Mouse (Mus musculus): ENCODE data around the gene Pnmal1. TPM values are rescaled to one million over a fixed set of nuclear protein-coding genes. Genes with fewer than 3 reads are reported as not detected.

Pnmal1 gene
- polyA plus RNA-seq, 1 experiment: 60.2 TPM

DNA sequence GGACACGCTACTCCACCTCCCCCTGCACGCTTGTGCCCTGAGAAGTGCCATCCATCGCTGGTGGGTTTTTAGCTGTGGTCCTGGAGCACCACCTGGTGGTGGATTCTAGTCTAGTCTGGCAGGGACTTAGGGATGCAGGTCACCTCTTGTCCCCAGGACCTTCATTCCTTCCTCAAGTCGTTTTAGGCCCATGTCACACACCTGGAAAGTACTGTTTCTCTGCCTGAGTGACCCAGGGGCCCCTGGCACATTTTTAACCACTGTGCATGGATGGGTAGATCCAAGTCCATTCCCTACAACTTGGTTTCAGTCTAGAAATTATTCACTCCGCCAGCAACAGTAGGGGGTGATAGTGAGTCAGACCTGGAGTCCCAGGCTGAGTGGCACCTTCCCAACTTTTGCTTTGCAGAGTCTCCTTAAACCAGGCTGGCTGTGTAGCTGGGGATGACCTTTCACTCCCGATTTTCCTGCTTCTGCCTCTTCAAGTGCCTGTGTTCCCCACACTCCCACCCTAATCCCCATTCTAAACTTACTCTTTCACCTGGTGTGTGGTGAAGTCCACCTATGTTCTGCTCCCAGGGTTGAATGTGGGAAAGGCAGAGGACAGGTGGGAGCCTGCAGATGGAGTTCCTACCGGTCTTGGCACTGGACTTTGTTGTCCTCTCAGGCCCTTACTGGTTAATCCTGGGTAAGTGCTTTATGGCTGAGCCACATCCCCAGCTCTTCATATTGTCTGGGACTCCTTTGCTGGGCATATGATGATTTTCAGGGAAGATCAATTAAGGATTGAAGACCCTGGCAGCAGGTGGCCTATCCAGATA is 43.1 kb downstream of the Pnmal1 start:
- no peak for TF ChIP-seq POLR2A (IDR thresholded peaks at IDR 0.05; ENCODE audit: extremely low read depth, insufficient read depth, low read length)
- peak; percentile 95 for TF ChIP-seq CTCF (IDR thresholded peaks at IDR 0.05; ENCODE audit: extremely low read depth, insufficient read depth, low read length)
- no peak overlapping the region for H3K27ac ChIP-seq (ENCODE audit: insufficient read depth, low read length)
- H3K4me3 ChIP-seq (ENCODE audit: insufficient read depth, low read length): no peak overlapping the region
- no peaks in the 10 kb centered on the region for H3K4me1 ChIP-seq (ENCODE audit: control insufficient read depth, insufficient read depth, low read length)

DNA sequence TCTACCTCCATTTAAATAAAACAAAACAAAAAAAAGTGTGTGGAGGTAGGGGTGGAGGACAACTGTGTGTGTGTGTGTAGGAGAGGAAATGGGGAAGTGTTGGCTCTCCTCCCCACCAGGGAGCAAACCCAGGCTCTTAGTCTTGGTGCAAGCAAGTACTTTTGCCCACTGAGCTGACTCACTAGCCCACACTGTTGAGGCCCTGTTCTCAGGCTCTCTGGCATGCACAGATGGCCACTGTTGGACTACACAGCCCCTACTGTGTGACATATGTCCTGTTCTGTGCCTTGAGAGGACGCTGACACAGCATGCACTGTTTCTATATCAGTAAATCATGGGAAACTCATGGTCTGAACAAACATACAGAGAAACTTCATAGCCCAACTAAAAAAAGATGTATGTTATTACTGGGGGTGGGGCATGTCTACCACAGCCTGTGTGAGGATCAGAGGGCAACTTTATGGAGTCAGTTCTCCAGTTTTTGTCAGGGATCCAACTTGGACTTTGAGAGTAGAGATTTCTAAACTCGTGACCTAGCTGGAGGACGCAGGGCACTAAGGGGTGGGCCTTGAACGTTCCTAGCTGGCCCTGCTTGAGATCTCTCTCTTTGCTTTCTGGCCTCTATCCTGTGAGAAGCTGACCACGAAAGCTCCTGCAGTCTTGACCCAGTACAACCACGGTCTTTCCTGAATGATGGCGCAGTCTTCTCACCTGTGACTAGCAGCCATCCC is 43.9 kb downstream of the Pnmal1 start:
- Histone ChIP-seq H3K4me3 (ENCODE audit: insufficient read depth, low read length) (no peak overlapping the region), H3K27ac (ENCODE audit: insufficient read depth, low read length) (no peak overlapping the region), H3K4me1 (ENCODE audit: control insufficient read depth, insufficient read depth, low read length) (no peaks in the 10 kb centered on the region)
- TF ChIP-seq POLR2A (IDR thresholded peaks at IDR 0.05; ENCODE audit: extremely low read depth, insufficient read depth, low read length): no peak

DNA sequence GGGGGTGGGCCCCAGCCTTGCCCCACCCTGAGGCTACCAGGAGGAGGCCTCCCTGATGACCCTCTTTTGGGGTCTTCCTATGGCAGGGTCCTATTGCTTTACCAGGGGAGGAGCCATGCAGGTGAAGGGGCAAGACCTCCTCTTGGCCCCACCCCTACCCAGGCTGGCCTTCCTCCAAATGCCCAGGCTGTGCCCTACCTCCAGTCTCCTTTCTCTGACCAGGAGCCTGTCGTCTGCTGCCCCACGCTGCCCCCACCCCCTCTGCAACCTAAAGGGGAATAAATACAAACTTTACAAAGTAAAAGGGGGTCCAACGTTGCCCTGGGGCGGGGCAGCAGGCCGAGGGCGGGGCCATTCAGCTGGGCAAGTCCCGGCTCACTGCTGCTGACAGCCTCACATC is 45.2 kb downstream of the Pnmal1 start:
- TF ChIP-seq CTCF (IDR thresholded peaks at IDR 0.05; ENCODE audit: extremely low read depth, insufficient read depth, low read length) (no peak), POLR2A (IDR thresholded peaks at IDR 0.05; ENCODE audit: extremely low read depth, insufficient read depth, low read length) (no peak)
- Histone ChIP-seq H3K4me3 (ENCODE audit: insufficient read depth, low read length) (no peak overlapping the region), H3K27ac (ENCODE audit: insufficient read depth, low read length) (no peak overlapping the region), H3K4me1 (ENCODE audit: control insufficient read depth, insufficient read depth, low read length) (no peaks in the 10 kb centered on the region)

DNA sequence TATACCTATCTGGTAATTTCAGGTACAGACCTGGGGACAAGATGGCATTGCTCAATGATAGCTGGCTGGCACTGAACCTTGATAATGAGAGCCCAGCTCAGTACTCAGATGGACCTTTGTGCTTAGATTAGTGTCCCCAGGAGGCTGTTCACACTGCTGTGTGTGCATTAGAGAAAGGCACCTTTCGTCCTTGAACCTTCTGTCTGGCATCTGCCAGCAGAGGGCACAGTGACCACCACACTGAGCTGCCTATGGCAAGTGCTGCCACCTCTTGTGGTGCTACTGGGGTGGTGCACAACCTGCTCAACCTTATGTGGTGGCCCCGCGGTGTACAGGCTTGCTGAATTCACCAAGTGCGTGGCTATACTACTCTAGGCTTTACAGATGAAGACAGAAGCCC is 47.8 kb downstream of the Pnmal1 start:
- no peak overlapping the region for H3K27ac ChIP-seq (ENCODE audit: insufficient read depth, low read length)
- no peak overlapping the region for H3K4me3 ChIP-seq (ENCODE audit: insufficient read depth, low read length)
- 0 out of 2 replicates have a peak, but pooled peaks cover under 1% of the 10 kb centered on the region for H3K4me1 ChIP-seq (ENCODE audit: control insufficient read depth, insufficient read depth, low read length)
- TF ChIP-seq CTCF (IDR thresholded peaks at IDR 0.05; ENCODE audit: extremely low read depth, insufficient read depth, low read length): peak; percentile 66
- no peak for TF ChIP-seq POLR2A (IDR thresholded peaks at IDR 0.05; ENCODE audit: extremely low read depth, insufficient read depth, low read length)

DNA sequence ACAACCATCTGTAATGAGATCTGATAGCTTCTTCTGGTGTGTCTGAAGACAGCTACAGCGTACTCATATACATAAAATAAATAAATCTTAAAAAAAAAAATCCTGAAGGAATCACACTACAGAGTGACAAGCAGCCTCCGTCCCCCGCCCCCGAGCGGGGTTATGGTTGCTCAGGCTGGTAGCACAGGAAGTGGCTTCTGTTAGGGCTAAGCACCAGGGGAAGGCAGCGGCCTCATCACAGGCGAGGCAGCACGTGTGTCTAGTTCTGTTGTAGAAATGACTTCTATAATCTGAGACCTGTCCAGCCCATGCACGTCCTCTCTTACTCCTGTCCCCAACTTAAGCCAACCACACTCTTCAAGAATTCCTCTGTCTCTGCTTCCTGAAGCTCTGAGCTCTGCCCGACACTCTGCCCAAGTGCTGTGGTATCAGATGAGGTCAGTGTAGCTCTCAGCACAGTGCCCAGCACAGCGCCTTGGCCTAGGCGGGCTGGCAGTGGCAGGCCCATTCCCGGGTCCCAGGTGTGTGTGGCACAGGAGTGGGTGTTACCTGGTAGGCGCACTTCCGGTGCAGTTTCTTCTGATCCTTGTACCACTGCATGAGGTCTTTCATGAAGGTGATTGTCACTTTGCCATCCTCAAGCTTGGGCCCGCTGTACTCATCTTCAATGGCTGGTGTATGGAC is 50.0 kb downstream of the Pnmal1 start:
- peak overlapping the region; percentile 18; the same call in 1 of the 2 replicates for H3K27ac ChIP-seq (ENCODE audit: insufficient read depth, low read length)
- H3K4me1 ChIP-seq (ENCODE audit: control insufficient read depth, insufficient read depth, low read length): peaks cover 5% of the 10 kb centered on the region; the same call in 1 of the 2 replicates
- TF ChIP-seq POLR2A (IDR thresholded peaks at IDR 0.05; ENCODE audit: extremely low read depth, insufficient read depth, low read length) (no peak), CTCF (IDR thresholded peaks at IDR 0.05; ENCODE audit: extremely low read depth, insufficient read depth, low read length) (no peak)
- no peak overlapping the region for H3K4me3 ChIP-seq (ENCODE audit: insufficient read depth, low read length)

DNA sequence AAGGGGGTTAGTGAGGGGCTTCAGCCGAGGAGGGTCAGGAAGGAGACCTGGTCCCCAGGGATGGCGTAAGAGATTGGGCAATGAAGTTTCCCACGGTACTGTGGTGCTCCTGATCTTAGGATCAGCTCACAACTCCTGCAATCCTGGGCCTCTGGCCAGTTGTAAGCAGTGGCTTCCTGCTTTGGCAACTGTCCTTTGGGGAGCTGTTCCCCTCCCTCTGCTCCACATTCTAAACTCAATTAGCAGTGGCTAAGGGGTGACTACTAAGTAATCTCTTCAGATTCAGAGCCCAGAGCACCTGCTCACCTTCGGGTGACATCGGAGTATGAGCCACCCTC is 50.5 kb downstream of the Pnmal1 start:
- Histone ChIP-seq H3K27ac (ENCODE audit: insufficient read depth, low read length) (peak overlapping the region; percentile 18; the same call in 1 of the 2 replicates), H3K4me1 (ENCODE audit: control insufficient read depth, insufficient read depth, low read length) (peaks cover 7% of the 10 kb centered on the region), H3K4me3 (ENCODE audit: insufficient read depth, low read length) (no peak overlapping the region)
- TF ChIP-seq CTCF (IDR thresholded peaks at IDR 0.05; ENCODE audit: extremely low read depth, insufficient read depth, low read length) (no peak), POLR2A (IDR thresholded peaks at IDR 0.05; ENCODE audit: extremely low read depth, insufficient read depth, low read length) (no peak)

DNA sequence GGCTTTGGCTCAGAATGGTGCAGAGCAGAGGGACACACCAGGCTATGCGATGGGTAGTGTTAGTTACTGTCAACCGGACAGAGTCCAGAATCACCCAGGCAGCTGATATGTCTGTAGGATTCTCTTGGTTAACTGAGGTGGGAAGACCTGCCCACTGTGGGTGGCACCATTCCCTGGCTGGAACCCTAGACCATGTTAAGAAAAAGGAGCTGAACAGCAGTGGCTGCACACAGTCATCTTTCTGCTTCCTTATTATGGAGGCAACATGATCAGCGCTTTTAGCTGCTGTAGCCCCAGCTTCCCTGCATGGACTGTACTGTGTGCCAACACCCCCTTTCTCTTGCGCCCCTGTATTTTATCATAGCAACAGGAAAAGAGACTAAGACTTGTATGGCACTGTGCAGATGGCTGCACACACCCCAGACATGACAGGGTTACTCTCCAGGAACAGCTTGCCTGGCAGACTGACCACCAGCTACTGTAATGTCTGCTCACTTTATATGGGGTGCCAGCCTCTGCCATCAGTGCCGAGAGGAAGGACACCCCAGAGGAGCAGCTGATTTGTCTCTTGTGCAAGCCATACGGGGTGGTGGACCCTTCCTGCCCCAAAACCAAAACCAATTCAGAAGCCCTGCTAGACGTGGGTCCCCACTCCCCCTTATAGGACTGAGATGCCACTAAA is 52.6 kb downstream of the Pnmal1 start:
- no peak for TF ChIP-seq POLR2A (IDR thresholded peaks at IDR 0.05; ENCODE audit: extremely low read depth, insufficient read depth, low read length)
- TF ChIP-seq CTCF (IDR thresholded peaks at IDR 0.05; ENCODE audit: extremely low read depth, insufficient read depth, low read length): no peak
- Histone ChIP-seq H3K4me3 (ENCODE audit: insufficient read depth, low read length) (no peak overlapping the region), H3K27ac (ENCODE audit: insufficient read depth, low read length) (no peak overlapping the region), H3K4me1 (ENCODE audit: control insufficient read depth, insufficient read depth, low read length) (peaks cover 11% of the 10 kb centered on the region)

Other genes starting within 250 kb of the Pnmal1 start
- gene Ceacam9, start 237.8 kb upstream of the Pnmal1 start, polyA plus RNA-seq (2012; rRNA removed): 0.26 and 0.52 TPM in 2 replicates
- 526 and 561 TPM in 2 replicates for gene Ap2s1, start 221.3 kb upstream of the Pnmal1 start, polyA plus RNA-seq (2012; rRNA removed)
- gene Slc1a5, start 178.3 kb upstream of the Pnmal1 start, polyA plus RNA-seq (2012; rRNA removed): 5.7 and 6.1 TPM in 2 replicates
- 291 and 307 TPM in 2 replicates for gene Strn4, start 143.8 kb upstream of the Pnmal1 start, polyA plus RNA-seq (2012; rRNA removed)
- gene Fkrp, start 142.9 kb upstream of the Pnmal1 start, polyA plus RNA-seq (2012; rRNA removed): 42.3 and 44.0 TPM in 2 replicates
- 6.5 and 6.8 TPM in 2 replicates for gene Prkd2, start 116.8 kb upstream of the Pnmal1 start, polyA plus RNA-seq (2012; rRNA removed)
- gene Dact3, start 84.4 kb upstream of the Pnmal1 start, polyA plus RNA-seq (2012; rRNA removed): 169 and 184 TPM in 2 replicates
- gene Gng8, start 67.9 kb upstream of the Pnmal1 start, polyA plus RNA-seq (2012; rRNA removed): 8.3 and 10.9 TPM in 2 replicates
- gene Ptgir, start 53.2 kb upstream of the Pnmal1 start, polyA plus RNA-seq (2012; rRNA removed): 0.08 and 0.17 TPM in 2 replicates
- 1,956 and 2,049 TPM in 2 replicates for gene Calm3, start 35.6 kb upstream of the Pnmal1 start, polyA plus RNA-seq (2012; rRNA removed)
- gene Pnmal2, start 15.0 kb upstream of the Pnmal1 start, polyA plus RNA-seq (2012; rRNA removed): 89.8 and 103 TPM in 2 replicates
- 38.9 and 42.5 TPM in 2 replicates for gene Gm42372, start 23.4 kb downstream of the Pnmal1 start, polyA plus RNA-seq (2012; rRNA removed)
- 1.8 and 1.9 TPM in 2 replicates for gene Ccdc8, start 33.0 kb downstream of the Pnmal1 start, polyA plus RNA-seq (2012; rRNA removed)
- 263 and 268 TPM in 2 replicates for gene Ppp5c, start 68.2 kb downstream of the Pnmal1 start, polyA plus RNA-seq (2012; rRNA removed)
- gene Hif3a, start 102.7 kb downstream of the Pnmal1 start, polyA plus RNA-seq (2012; rRNA removed): 3.3 and 4.0 TPM in 2 replicates
- 2.9 and 3.0 TPM in 2 replicates for gene Psg16, start 114.4 kb downstream of the Pnmal1 start, polyA plus RNA-seq (2012; rRNA removed)
- gene Ceacam3, start 190.6 kb downstream of the Pnmal1 start, polyA plus RNA-seq (2012; rRNA removed): 0.09 and 0.10 TPM in 2 replicates
- gene Psg29, start 243.8 kb downstream of the Pnmal1 start, polyA plus RNA-seq (2012; rRNA removed): 0.15 and 0.17 TPM in 2 replicates